8 mouse cellular contexts compared by ENCODE assay signal in genomic region chr2:4881350-4882248, GRCm38 (mm10). TPM values are rescaled to one million over a fixed set of nuclear protein-coding genes. Genes with fewer than 3 reads are reported as not detected.
A peak's percentile ranks its signal among the peaks of the same experiment; 100 is the strongest.
DNase-seq lines count a peak whose midpoint lies in the region; ATAC-seq lines count a peak whose summit lies in the region.

Gene Sephs1, plus strand, starts transcription at chr2:4881564.

- H3K27ac ChIP-seq in hindbrain, embryonic 15.5 days (replicated peaks), result peak within 1 kb of the TSS; percentile 99

- no peaks in the 10 kb centered on the region for H3K9me3 ChIP-seq in hindbrain, embryonic 15.5 days

- H3K4me1 ChIP-seq in hindbrain, embryonic 15.5 days (replicated peaks), result peaks cover 28% of the 10 kb centered on the region

- ATAC-seq in hindbrain, embryonic 15.5 days (ENCODE audit: low FRiP score, low read depth), result peak; percentile 88

- H3K36me3 ChIP-seq in hindbrain, embryonic 15.5 days, result peaks cover 9% of the 10 kb centered on the region

- under 1% methylated on average over 67 of the region's 115 CpGs for WGBS in hindbrain, embryonic 15.5 days

- peak within 1 kb of the TSS; percentile 91 for H3K4me2 ChIP-seq in hindbrain, embryonic 15.5 days

- H3K9ac ChIP-seq in hindbrain, embryonic 15.5 days, result peak within 1 kb of the TSS; percentile 85

- DNase-seq in WW6 (ENCODE audit: low read depth, low spot score), result peak; percentile 46
- DNase-seq in cerebellum, postnatal 36 days, result peak; percentile 85 to 90
- DNase-seq in gastrocnemius, adult 18-20 months (ENCODE audit: low spot score), result peak; percentile 82
- peak; percentile 66 for DNase-seq in left cerebral cortex, adult 11 months (ENCODE audit: low spot score)
- DNase-seq in lung, postnatal 36 days, result peak; percentile 84
- peak; percentile 87 for DNase-seq in retina, embryonic 14.5 days (ENCODE audit: low spot score)
- DNase-seq in thymus, postnatal 36 days, result peak; percentile 80 to 85

- no peaks in the 10 kb centered on the region for H3K27me3 ChIP-seq in hindbrain, embryonic 15.5 days

- peak within 1 kb of the TSS; percentile 85 for H3K4me3 ChIP-seq in hindbrain, embryonic 15.5 days

RNA-seq across cellular contexts. Expression of gene Sephs1, which starts in this region (rescaled TPM):
- 10 to 100 TPM; 16.1 to 18.4 TPM for total RNA-seq in gastrocnemius, adult 18-20 months (2021)
- polyA plus RNA-seq in hindbrain, embryonic 15.5 days (2015; fragmentation: Nextera tagmentation; extraction: Ambion mirVana), result 56.6 and 57.1 TPM in 2 replicates

Comparison
In these comparisons a context has a peak if more than half of its experiments do, and no peak if none do; other contexts are left out.
1. Peak in every context shown above with its lines: DNase-seq, ATAC-seq, H3K4me3 ChIP-seq and H3K27ac ChIP-seq.